8 mouse cellular contexts compared by ENCODE assay signal in the genomic region with DNA sequence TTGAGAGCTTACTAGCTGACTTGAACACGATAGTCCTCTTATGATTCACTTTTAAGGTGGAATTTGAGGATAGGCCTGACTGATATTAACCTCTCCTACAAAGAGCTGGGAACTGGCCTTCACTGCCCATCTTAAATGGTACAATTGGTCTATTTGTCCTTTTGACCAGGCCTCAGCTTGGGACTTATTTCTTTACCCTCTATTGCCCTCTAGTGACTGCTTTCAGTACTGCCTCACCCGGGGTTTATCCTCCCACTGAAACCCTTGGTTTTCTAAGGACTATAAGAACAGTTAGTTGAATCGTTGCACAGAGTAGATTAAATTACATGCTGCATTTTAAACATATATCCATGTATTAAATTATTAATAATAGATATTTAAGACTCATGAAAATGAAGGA. TPM values are rescaled to one million over a fixed set of nuclear protein-coding genes. Genes with fewer than 3 reads are reported as not detected.
DNase-seq lines count a peak whose midpoint lies in the region; ATAC-seq lines count a peak whose summit lies in the region.
"Had no signal": no experiment of that assay in that cellular context is flagged by ENCODE, and none has a peak within 500 bp of the region (broad histone marks: within the 10 kb centered on the region; RNA-seq: fewer than 3 reads in every experiment).

No protein-coding gene starts in this region.

- no peaks in the 10 kb centered on the region for H3K9me3 ChIP-seq in forebrain, embryonic 16.5 days (ENCODE audit: control insufficient read depth, low read length)
- H3K9me3 ChIP-seq in hindbrain, embryonic 15.5 days = no peaks in the 10 kb centered on the region
- H3K9me3 ChIP-seq: heart, embryonic 13.5 days had no signal

- peak; percentile 50; the same call in 1 of the 2 replicates for ATAC-seq in forebrain, embryonic 16.5 days
- 0 out of 2 replicates have a peak, but pooled peaks have one; percentile 34 for ATAC-seq in hindbrain, embryonic 15.5 days (ENCODE audit: low FRiP score, low read depth)

- H3K9ac ChIP-seq in forebrain, embryonic 16.5 days (replicated peaks; ENCODE audit: low read depth, low read length) = no peak overlapping the region
- no peak overlapping the region for H3K9ac ChIP-seq in hindbrain, embryonic 15.5 days
- H3K9ac ChIP-seq: heart, embryonic 13.5 days had no signal

- no peak overlapping the region for H3K27ac ChIP-seq in forebrain, embryonic 16.5 days (ENCODE audit: low read length)
- no peak overlapping the region for H3K27ac ChIP-seq in hindbrain, embryonic 15.5 days (replicated peaks)
- H3K27ac ChIP-seq: heart, embryonic 13.5 days had no signal

- H3K4me2 ChIP-seq in forebrain, embryonic 16.5 days (ENCODE audit: low read length) = no peak overlapping the region
- no peak overlapping the region for H3K4me2 ChIP-seq in hindbrain, embryonic 15.5 days
- H3K4me2 ChIP-seq: heart, embryonic 13.5 days had no signal

- H3K36me3 ChIP-seq in forebrain, embryonic 16.5 days (ENCODE audit: control insufficient read depth, insufficient read depth) = no peaks in the 10 kb centered on the region
- H3K36me3 ChIP-seq in hindbrain, embryonic 15.5 days = no peaks in the 10 kb centered on the region
- H3K36me3 ChIP-seq: heart, embryonic 13.5 days had no signal

- peak; percentile 91 for DNase-seq in NIH3T3 (ENCODE audit: low read depth)
- peak; percentile 40 for DNase-seq in cerebellum, adult 11 months
- DNase-seq in layer of hippocampus, adult 9-11 months = peak; percentile 46
- DNase-seq in lung, postnatal 25 days (ENCODE audit: low spot score) = peak; percentile 71
- DNase-seq in right cerebral cortex, postnatal 25 days = peak; percentile 31

- H3K27me3 ChIP-seq in forebrain, embryonic 16.5 days (replicated peaks; ENCODE audit: control insufficient read depth, insufficient read depth, low read length) = no peaks in the 10 kb centered on the region
- H3K27me3 ChIP-seq in hindbrain, embryonic 15.5 days = no peaks in the 10 kb centered on the region
- H3K27me3 ChIP-seq: heart, embryonic 13.5 days had no signal

- WGBS in forebrain, embryonic 16.5 days = 24% methylated on average over 3 of the region's 3 CpGs
- 23% methylated on average over 3 of the region's 3 CpGs for WGBS in hindbrain, embryonic 15.5 days

- H3K4me1 ChIP-seq in forebrain, embryonic 16.5 days (replicated peaks; ENCODE audit: control insufficient read depth, insufficient read depth, low read length) = no peaks in the 10 kb centered on the region
- no peaks in the 10 kb centered on the region for H3K4me1 ChIP-seq in hindbrain, embryonic 15.5 days (replicated peaks)

- no peak overlapping the region for H3K4me3 ChIP-seq in forebrain, embryonic 16.5 days (replicated peaks; ENCODE audit: low read length)
- H3K4me3 ChIP-seq in hindbrain, embryonic 15.5 days = no peak overlapping the region
- H3K4me3 ChIP-seq: heart, embryonic 13.5 days had no signal

RNA-seq across cellular contexts. Expression of gene Arsj, which starts 39.4 kb away (rescaled TPM):
- 0.05 and 0.17 TPM in 2 replicates for polyA plus RNA-seq in forebrain, embryonic 16.5 days (2015; fragmentation: Nextera tagmentation; extraction: Ambion mirVana)
- polyA plus RNA-seq in hindbrain, embryonic 15.5 days (2015; fragmentation: Nextera tagmentation; extraction: Ambion mirVana) = 0.30 and 0.37 TPM in 2 replicates

Comparison
In these comparisons a context has a peak if more than half of its experiments do, and no peak if none do; other contexts are left out.
1. DNase-seq: peak in every context shown above with its lines; median percentile 91 in NIH3T3; 71 in lung, postnatal 25 days; 46 in layer of hippocampus, adult 9-11 months; 40 in cerebellum, adult 11 months; 31 in right cerebral cortex, postnatal 25 days.